Mouse (Mus musculus): ENCODE data around the gene Pakap. TPM values are rescaled to one million over a fixed set of nuclear protein-coding genes. Genes with fewer than 3 reads are reported as not detected.
A peak's percentile ranks its signal among the peaks of the same experiment; 100 is the strongest.

Pakap gene
- polyA plus RNA-seq, 1 experiment from 2014 or later, result 34.5 TPM

DNA sequence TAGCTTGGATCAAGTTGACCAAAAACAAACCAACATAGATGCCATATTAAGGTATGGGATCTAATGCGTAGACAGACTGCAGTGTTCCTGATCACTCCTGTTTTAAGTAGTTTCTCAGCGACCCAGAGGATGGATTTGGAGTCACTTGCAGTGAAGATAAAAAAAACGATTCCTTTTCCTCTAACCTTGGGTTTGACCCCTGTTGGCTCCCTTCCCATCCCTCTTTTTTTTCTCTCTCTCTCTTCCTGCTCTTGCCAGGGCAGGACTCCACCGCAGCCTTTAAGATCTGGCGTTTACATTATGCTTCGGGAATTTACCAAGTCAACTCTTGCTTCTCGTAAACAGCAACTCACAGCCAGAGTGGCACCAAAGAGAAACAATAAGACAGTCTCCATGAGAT lies 233.3 kb downstream of the Pakap start:
- ATAC-seq (ENCODE audit: low FRiP score, low read depth), result no peak
- Histone ChIP-seq H3K27me3 (no peaks in the 10 kb centered on the region), H3K4me2 (replicated peaks) (no peak overlapping the region), H3K27ac (no peak overlapping the region), H3K9ac (no peak overlapping the region), H3K4me3 (no peak overlapping the region), H3K9me3 (no peaks in the 10 kb centered on the region; the same call in 1 of the 2 replicates), H3K4me1 (0 out of 2 replicates have a peak, but pooled peaks cover 10% of the 10 kb centered on the region), H3K36me3 (no peaks in the 10 kb centered on the region; the same call in 1 of the 2 replicates)
- 63% methylated on average over 7 of the region's 7 CpGs for WGBS

DNA sequence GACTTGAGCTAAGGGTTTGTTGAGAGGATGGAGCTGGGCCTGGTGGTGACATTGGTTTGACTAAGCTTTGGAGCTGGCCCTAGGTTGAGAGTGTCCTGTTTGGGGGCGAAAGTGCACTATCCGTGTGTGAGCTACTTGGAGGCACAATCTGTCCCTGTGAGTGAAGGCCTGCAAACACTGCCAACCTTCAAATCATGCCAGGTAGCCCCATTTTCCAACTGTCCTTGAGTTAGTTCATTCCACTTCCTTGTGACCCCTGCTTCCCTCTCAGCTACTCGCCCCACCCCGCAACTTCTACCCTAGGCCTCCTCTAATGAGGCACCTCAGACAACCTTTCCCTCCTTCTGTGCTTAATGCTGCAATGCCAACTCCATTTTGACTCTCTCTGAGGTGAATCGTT lies 234.0 kb downstream of the Pakap start:
- no peak overlapping the region for H3K4me2 ChIP-seq (replicated peaks)
- no peaks in the 10 kb centered on the region; the same call in 1 of the 2 replicates for H3K36me3 ChIP-seq
- no peak for ATAC-seq (ENCODE audit: low FRiP score, low read depth)
- no peak overlapping the region for H3K9ac ChIP-seq
- 94% methylated on average over 5 of the region's 5 CpGs for whole genome bisulfite sequencing
- H3K27ac ChIP-seq, result no peak overlapping the region
- H3K4me3 ChIP-seq, result no peak overlapping the region
- no peaks in the 10 kb centered on the region; the same call in 1 of the 2 replicates for H3K9me3 ChIP-seq
- H3K27me3 ChIP-seq, result no peaks in the 10 kb centered on the region
- 0 out of 2 replicates have a peak, but pooled peaks cover 10% of the 10 kb centered on the region for H3K4me1 ChIP-seq

DNA sequence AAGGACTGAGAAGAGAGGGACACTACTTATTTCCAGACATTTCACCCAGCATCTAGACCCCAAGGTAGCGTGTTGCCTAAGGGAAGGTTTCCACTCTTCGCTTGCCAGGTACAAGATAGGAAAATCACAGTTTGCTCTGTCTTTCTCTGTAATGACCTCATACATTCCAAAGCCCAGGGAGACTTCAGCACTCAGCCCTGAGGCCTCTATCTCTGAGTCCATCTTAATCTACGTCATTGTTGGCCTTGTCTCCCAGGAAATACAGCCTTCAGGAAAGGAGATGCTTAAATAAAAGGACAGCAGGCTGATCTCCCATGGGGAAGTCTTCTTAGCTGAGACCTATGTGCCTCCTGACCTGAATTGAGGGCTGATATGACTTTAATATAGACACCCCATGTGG lies 234.4 kb downstream of the Pakap start:
- no peaks in the 10 kb centered on the region; the same call in 1 of the 2 replicates for H3K36me3 ChIP-seq
- H3K4me1 ChIP-seq, result 0 out of 2 replicates have a peak, but pooled peaks cover 10% of the 10 kb centered on the region
- WGBS, result 89% methylated on average over 3 of the region's 3 CpGs
- H3K9ac ChIP-seq, result no peak overlapping the region
- ATAC-seq (ENCODE audit: low FRiP score, low read depth), result no peak
- no peak overlapping the region for H3K4me3 ChIP-seq
- H3K9me3 ChIP-seq, result no peaks in the 10 kb centered on the region; the same call in 1 of the 2 replicates
- no peak overlapping the region for H3K4me2 ChIP-seq (replicated peaks)
- no peaks in the 10 kb centered on the region for H3K27me3 ChIP-seq
- no peak overlapping the region for H3K27ac ChIP-seq

DNA sequence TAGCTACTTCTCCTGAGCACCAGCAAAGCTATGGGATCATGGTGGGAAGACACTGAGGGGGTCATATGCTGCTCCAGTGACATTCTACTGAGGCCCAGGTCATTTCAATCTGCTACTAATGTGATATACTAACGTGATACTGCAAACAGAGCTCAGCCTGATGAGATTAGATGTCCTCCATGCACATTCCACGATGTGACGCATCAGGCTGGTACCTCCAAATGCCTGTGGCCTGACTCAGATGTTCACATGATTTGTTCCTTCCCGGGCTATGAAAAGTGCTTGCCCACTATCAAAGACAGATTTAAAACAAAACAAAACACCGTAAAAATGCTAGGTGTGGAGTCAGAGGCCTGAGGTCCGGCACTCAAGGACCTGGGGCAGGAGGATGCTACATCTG lies 236.9 kb downstream of the Pakap start:
- Histone ChIP-seq H3K27ac (no peak overlapping the region), H3K4me3 (no peak overlapping the region), H3K4me2 (replicated peaks) (no peak overlapping the region), H3K4me1 (0 out of 2 replicates have a peak, but pooled peaks cover 5% of the 10 kb centered on the region), H3K9me3 (no peaks in the 10 kb centered on the region; the same call in 1 of the 2 replicates), H3K9ac (no peak overlapping the region), H3K36me3 (peaks cover 5% of the 10 kb centered on the region), H3K27me3 (no peaks in the 10 kb centered on the region)
- WGBS, result 79% methylated on average over 6 of the region's 6 CpGs
- ATAC-seq (ENCODE audit: low FRiP score, low read depth), result no peak

DNA sequence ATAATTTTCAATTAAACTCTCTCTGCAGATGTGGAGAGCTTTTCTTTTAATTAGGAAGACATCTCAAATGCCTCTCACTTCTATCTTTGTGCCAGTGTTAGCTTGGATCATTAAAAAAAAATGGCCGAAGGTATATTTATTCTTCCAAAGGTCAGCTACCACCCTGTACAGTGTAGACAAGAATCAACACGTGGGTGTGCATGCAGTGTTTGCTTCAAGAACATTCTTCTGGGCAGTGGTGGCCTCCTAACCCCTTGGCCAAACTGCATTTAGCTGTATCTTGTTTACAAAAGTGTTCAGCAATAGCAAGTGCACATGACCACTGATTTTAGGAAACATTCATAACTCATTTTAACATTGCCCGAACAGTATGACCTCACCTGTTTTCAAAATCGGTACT lies 241.5 kb downstream of the Pakap start:
- 88% methylated on average over 4 of the region's 4 CpGs for WGBS
- peaks cover 17% of the 10 kb centered on the region for H3K4me1 ChIP-seq
- no peak overlapping the region for H3K4me2 ChIP-seq (replicated peaks)

DNA sequence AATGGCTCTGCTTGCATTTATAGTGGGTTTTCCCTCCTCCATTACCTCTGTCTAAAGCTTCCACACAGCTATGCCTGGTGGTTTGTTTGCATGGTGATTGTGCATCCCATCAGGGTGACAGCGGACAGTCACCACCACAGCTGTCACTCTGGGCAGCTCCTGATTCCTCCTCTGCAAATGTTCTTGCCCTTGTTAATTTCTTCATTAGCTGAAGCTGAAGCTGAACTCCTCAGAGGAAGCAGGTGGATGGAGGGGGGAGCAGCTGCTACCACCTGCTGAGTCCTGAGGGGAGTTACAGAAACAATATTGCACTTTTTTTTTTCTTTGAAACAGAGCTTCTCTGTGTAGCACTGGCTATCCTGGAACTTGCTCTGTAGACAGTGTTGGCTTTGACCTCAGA lies 244.1 kb downstream of the Pakap start:
- H3K4me1 ChIP-seq, result peaks cover 17% of the 10 kb centered on the region
- 100% methylated on average over 1 of the region's 1 CpGs for WGBS
- H3K27ac ChIP-seq, result peak overlapping the region; percentile 70; the same call in 1 of the 2 replicates
- no peak overlapping the region for H3K9ac ChIP-seq
- no peaks in the 10 kb centered on the region for H3K27me3 ChIP-seq
- no peak overlapping the region for H3K4me3 ChIP-seq
- H3K4me2 ChIP-seq (replicated peaks), result no peak overlapping the region
- H3K36me3 ChIP-seq, result peaks cover 5% of the 10 kb centered on the region; the same call in 1 of the 2 replicates
- no peaks in the 10 kb centered on the region for H3K9me3 ChIP-seq
- ATAC-seq (ENCODE audit: low FRiP score, low read depth), result no peak

More for the DNA sequence above, 241.5 kb downstream of the Pakap start:
- peaks cover 5% of the 10 kb centered on the region; the same call in 1 of the 2 replicates for H3K36me3 ChIP-seq
- no peak overlapping the region for H3K9ac ChIP-seq
- no peak overlapping the region for H3K4me3 ChIP-seq
- no peaks in the 10 kb centered on the region for H3K27me3 ChIP-seq
- H3K9me3 ChIP-seq, result no peaks in the 10 kb centered on the region
- ATAC-seq (ENCODE audit: low FRiP score, low read depth), result no peak
- H3K27ac ChIP-seq, result no peak overlapping the region

DNA sequence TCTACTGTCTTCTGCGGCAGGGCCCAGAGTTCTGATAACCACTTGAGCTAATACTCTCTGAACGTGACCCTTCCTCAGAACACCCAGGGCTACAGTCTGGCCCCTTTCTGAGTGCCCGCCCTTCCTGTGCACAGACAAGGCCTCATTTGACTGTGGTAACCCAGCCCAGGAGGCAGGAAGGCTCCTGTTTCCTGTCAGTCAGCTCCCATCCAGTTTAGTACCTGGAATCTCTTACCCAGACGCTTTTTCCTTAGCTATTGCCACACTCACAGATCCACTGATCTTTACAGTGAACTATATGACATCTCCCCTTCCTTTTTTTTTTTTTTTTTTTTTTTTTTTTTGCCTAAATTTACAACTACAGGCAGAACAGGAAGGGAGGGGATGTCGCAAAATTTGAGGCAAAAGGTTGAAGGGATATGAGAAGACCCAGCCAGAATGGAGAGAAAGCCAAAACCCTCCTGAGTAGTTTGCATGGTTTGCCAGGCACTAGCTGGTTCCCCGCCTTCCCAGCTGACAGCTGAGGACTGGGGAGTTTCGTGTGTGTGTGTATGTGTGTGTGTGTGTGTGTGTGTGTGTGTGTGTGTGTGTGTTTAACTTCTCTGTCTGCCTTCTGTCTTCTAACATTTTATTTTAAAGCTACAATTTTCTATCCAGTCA lies 245.1 kb downstream of the Pakap start:
- Histone ChIP-seq H3K36me3 (peaks cover 10% of the 10 kb centered on the region; the same call in 1 of the 2 replicates), H3K27ac (peak overlapping the region; percentile 70), H3K9ac (no peak overlapping the region), H3K4me3 (no peak overlapping the region), H3K4me2 (replicated peaks) (no peak overlapping the region), H3K9me3 (0 out of 2 replicates have a peak, but pooled peaks cover 3% of the 10 kb centered on the region), H3K27me3 (no peaks in the 10 kb centered on the region), H3K4me1 (peaks cover 17% of the 10 kb centered on the region)
- 26% methylated on average over 7 of the region's 7 CpGs for WGBS
- ATAC-seq (ENCODE audit: low FRiP score, low read depth), result peak; percentile 64; the same call in 1 of the 2 replicates

DNA sequence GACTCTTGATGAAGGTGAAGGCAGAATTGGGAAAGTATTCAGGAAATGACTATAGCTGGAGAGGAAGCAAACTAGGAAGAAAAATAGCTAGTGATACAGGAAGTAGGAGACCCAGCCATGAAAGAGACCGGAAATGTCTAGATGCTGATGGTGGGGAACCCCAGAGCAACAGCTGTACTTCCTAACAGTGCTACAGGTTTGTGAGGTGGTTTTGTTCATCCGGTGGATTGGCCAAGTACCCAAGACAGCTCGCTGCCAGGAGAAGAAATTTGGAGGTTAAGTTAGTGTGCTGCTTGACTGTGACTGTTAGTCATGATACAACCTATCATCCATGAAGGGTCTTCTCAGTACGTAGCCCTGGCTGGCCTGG lies 245.6 kb downstream of the Pakap start:
- Histone ChIP-seq H3K27me3 (no peaks in the 10 kb centered on the region), H3K9me3 (0 out of 2 replicates have a peak, but pooled peaks cover 3% of the 10 kb centered on the region), H3K27ac (peak overlapping the region; percentile 70; the same call in 1 of the 2 replicates), H3K4me2 (replicated peaks) (no peak overlapping the region), H3K4me3 (no peak overlapping the region), H3K9ac (no peak overlapping the region), H3K36me3 (peaks cover 9% of the 10 kb centered on the region; the same call in 1 of the 2 replicates), H3K4me1 (peaks cover 17% of the 10 kb centered on the region)
- no peak for ATAC-seq (ENCODE audit: low FRiP score, low read depth)
- WGBS, result 88% methylated on average over 4 of the region's 4 CpGs

DNA sequence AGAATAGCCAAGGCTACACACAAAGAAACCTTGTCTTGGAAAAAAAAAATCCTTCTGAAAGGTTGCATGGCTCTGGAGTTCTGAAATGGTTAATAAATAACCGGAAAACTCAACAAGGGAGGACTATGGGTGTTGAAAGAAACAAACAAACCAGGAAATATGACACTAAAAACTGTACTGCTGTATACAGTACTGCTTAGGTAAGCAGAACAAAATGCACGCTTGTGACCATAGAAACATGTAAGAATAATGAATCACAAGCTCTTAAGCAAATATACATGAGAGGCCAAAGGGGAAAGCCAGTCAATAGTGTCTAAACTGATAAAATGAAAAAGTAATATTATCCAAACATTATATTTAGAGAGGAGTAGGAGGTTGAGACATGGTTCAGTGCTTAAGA lies 247.4 kb downstream of the Pakap start:
- H3K9ac ChIP-seq, result no peak overlapping the region
- H3K27ac ChIP-seq, result no peak overlapping the region
- no peak overlapping the region for H3K4me2 ChIP-seq (replicated peaks)
- peaks cover 17% of the 10 kb centered on the region for H3K4me1 ChIP-seq
- peaks cover 5% of the 10 kb centered on the region; the same call in 1 of the 2 replicates for H3K36me3 ChIP-seq
- no peaks in the 10 kb centered on the region for H3K27me3 ChIP-seq
- no peak overlapping the region for H3K4me3 ChIP-seq
- 75% methylated on average over 2 of the region's 2 CpGs for WGBS
- H3K9me3 ChIP-seq, result 0 out of 2 replicates have a peak, but pooled peaks cover 3% of the 10 kb centered on the region
- ATAC-seq (ENCODE audit: low FRiP score, low read depth), result no peak

DNA sequence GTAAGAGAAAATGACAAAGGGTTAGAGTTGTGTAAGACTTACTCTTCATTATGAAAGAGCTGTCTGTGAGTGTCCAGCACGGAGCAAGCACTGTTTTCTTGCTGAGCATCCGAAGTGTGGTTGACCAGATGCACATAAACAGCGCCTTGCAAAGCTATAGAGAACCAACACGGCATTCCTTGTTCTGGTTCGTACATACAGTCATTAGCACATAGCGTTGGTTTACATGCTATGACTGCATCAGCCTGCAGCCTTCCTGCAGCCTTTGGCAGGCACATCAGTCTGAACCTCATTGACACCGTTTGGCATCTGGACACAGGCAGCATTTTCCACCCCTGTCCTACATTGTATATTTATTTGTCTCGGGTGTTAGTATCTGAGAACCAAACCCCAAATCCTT lies 248.2 kb downstream of the Pakap start:
- Histone ChIP-seq H3K4me1 (peaks cover 17% of the 10 kb centered on the region), H3K4me3 (no peak overlapping the region), H3K27ac (no peak overlapping the region), H3K36me3 (peaks cover 5% of the 10 kb centered on the region; the same call in 1 of the 2 replicates), H3K9me3 (0 out of 2 replicates have a peak, but pooled peaks cover 3% of the 10 kb centered on the region), H3K4me2 (replicated peaks) (no peak overlapping the region), H3K9ac (no peak overlapping the region), H3K27me3 (no peaks in the 10 kb centered on the region)
- ATAC-seq (ENCODE audit: low FRiP score, low read depth), result no peak
- WGBS, result 89% methylated on average over 8 of the region's 8 CpGs

DNA sequence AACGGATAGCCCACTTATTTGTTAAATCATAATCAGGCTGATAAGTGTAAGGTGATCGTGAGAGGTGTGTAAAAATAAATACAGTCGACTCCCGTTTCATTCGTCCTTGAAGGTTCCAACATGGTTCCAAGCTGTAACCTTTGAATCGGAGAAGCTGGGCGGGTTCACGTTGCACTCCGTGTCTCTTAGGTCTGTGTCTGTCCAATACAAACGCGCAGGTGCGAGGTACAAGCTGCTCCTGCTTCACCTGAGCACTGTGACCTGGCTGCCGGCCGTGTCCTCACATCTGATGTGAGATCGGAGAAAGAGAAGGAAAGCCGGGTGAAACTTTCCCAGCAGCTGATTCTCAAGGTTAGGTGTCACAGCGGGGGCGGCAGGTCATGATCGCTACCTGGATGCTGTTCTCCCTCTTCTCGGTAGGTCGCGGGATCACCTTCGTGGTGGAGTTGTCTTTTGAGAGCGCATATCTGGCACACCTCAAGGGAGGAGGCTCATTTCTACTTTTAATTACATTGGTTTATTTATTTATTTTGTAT lies 252.9 kb downstream of the Pakap start:
- no peak overlapping the region for H3K4me2 ChIP-seq (replicated peaks)
- H3K27me3 ChIP-seq, result no peaks in the 10 kb centered on the region
- peaks cover 5% of the 10 kb centered on the region; the same call in 1 of the 2 replicates for H3K36me3 ChIP-seq
- peaks cover 11% of the 10 kb centered on the region for H3K4me1 ChIP-seq
- ATAC-seq (ENCODE audit: low FRiP score, low read depth), result no peak
- H3K4me3 ChIP-seq, result no peak overlapping the region
- 89% methylated on average over 24 of the region's 24 CpGs for WGBS
- no peak overlapping the region for H3K9ac ChIP-seq
- no peak overlapping the region for H3K27ac ChIP-seq
- H3K9me3 ChIP-seq, result 0 out of 2 replicates have a peak, but pooled peaks cover 3% of the 10 kb centered on the region
